Mouse (Mus musculus) midbrain, embryonic 13.5 days (tissue): Measurements from ENCODE around the gene Ksr2. TPM values are rescaled to one million over a fixed set of nuclear protein-coding genes. Genes with fewer than 3 reads are reported as not detected.
A peak's percentile ranks its signal among the peaks of the same experiment; 100 is the strongest.

ENCODE experiments used
- ATAC-seq: fragments of 200-750 bp; cut with Nextera tagmentation; 2 replicates; pipeline ENCODE4 v1.8.0; 2017; ENCODE audit warnings: mild to moderate bottlenecking, moderate TSS enrichment, moderate library complexity
- H3K27ac ChIP-seq: fragments of 300-500 bp; sonication (generic); 2 replicates; pipeline ENCODE4 v1.5.1; 2015; ENCODE audit warnings: inconsistent platforms, mild to moderate bottlenecking, moderate library complexity
- H3K27me3 ChIP-seq: fragments of 300-500 bp; sonication (generic); 2 replicates; pipeline ENCODE4 v1.6.1; 2015; ENCODE audit warnings: mild to moderate bottlenecking, inconsistent platforms
- H3K36me3 ChIP-seq: fragments of 300-500 bp; sonication (generic); 2 replicates; pipeline ENCODE4 v1.6.1; 2015; ENCODE audit warnings: mild to moderate bottlenecking, inconsistent platforms
- H3K4me1 ChIP-seq: fragments of 300-500 bp; sonication (generic); replicated peaks from 2 replicates; pipeline ENCODE4 v1.6.1; 2015; ENCODE audit warnings: inconsistent platforms
- H3K4me2 ChIP-seq: fragments of 300-500 bp; sonication (generic); replicated peaks from 2 replicates; pipeline ENCODE4 v1.6.1; 2015; ENCODE audit warnings: moderate library complexity, mild to moderate bottlenecking, inconsistent platforms
- H3K4me3 ChIP-seq: fragments of 300-500 bp; sonication (generic); replicated peaks from 2 replicates; pipeline ENCODE4 v1.5.1; 2015; ENCODE audit warnings: mild to moderate bottlenecking, inconsistent platforms
- H3K9ac ChIP-seq: fragments of 300-500 bp; sonication (generic); replicated peaks from 2 replicates; pipeline ENCODE4 v1.6.1; 2015; ENCODE audit warnings: mild to moderate bottlenecking, inconsistent platforms
- H3K9me3 ChIP-seq: fragments of 300-500 bp; sonication (generic); 2 replicates; pipeline ENCODE4 v1.6.1; 2016; ENCODE audit warnings: mild to moderate bottlenecking, inconsistent platforms
- WGBS: fragments of 180-500 bp; shearing (Covaris S2); methylation state at CpG from one replicate; pipeline ENCODE4 v1.1.7; 2015; 5-methylcytosine and 5-hydroxymethylcytosine counted together
- polyA plus RNA-seq: library from polyadenylated mRNA; unstranded; fragments of >200 nt; fragmentation: Nextera tagmentation; extraction: Ambion mirVana; gene quantifications from 2 replicates; pipeline ENCODE4 v1.2.1, GENCODE M21; 2015

Gene Ksr2
- polyA plus RNA-seq, 1 experiment from 2014 or later: 6.9 TPM

DNA sequence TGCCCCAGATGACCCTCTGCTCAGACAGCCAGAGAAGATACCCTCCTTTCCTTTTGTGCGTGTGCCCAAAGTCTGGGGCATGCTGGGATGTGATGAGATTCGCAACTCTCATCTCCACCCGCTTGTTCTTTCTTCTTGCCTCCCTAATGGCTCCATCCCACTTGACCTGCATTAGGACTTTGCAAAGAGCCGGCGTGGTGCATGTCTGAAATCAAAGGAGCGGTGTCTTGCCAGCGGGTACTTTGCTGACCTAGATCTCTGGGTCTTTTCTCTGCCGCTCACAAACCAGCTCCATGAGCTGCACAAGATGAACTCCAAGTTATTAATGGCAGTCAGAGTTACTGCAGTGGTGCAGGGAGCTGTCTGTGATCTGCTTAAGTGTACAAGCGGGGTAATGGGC is 290.6 kb downstream of the Ksr2 start:
- peak; percentile 50 for ATAC-seq
- 75% methylated on average over 9 of the region's 9 CpGs for WGBS
- H3K4me3 ChIP-seq: no peak overlapping the region
- H3K27ac ChIP-seq: 0 out of 2 replicates have a peak overlapping the region, but pooled peaks have one; percentile 8
- peaks cover 12% of the 10 kb centered on the region for H3K4me1 ChIP-seq
- no peak overlapping the region for H3K4me2 ChIP-seq
- peaks cover 8% of the 10 kb centered on the region for H3K36me3 ChIP-seq
- no peaks in the 10 kb centered on the region for H3K27me3 ChIP-seq
- H3K9me3 ChIP-seq: peaks cover 8% of the 10 kb centered on the region; the same call in 1 of the 2 replicates
- H3K9ac ChIP-seq: no peak overlapping the region

- Histone ChIP-seq H3K27ac (no peak overlapping the region), H3K9ac (no peak overlapping the region), H3K9me3 (peaks cover 8% of the 10 kb centered on the region; the same call in 1 of the 2 replicates), H3K27me3 (no peaks in the 10 kb centered on the region), H3K36me3 (peaks cover 8% of the 10 kb centered on the region), H3K4me2 (no peak overlapping the region), H3K4me3 (no peak overlapping the region), H3K4me1 (peaks cover 14% of the 10 kb centered on the region)
- peak; percentile 53; the same call in 1 of the 2 replicates for ATAC-seq
- WGBS: 29% methylated on average over 11 of the region's 11 CpGs
These were observed 292.8 kb downstream of the Ksr2 start for GRCm38 (mm10) chr5:117706633-117707032.

DNA sequence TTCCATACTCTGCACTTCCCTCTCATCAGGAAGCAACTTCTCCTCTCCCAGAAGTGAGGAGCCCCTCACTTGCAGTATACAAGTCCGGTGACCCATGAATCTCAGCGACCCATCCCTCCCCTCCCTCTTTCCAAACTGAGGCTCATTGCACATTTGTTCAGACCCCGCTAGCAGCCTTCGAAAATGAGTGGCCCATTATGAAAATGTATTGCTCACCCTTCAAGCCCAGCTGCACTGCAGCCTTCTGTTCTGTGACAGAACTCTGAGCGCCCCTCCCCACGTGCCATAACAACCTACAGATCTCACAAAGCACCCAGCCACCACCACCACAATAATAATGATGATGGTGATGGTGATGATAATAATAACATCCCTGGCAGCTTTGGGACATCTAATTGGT is 295.5 kb downstream of the Ksr2 start:
- Histone ChIP-seq H3K27ac (no peak overlapping the region), H3K4me2 (no peak overlapping the region), H3K4me3 (no peak overlapping the region), H3K9me3 (peaks cover 8% of the 10 kb centered on the region; the same call in 1 of the 2 replicates), H3K36me3 (peaks cover 8% of the 10 kb centered on the region), H3K4me1 (peaks cover 14% of the 10 kb centered on the region), H3K27me3 (no peaks in the 10 kb centered on the region), H3K9ac (no peak overlapping the region)
- no peak for ATAC-seq
- 71% methylated on average over 6 of the region's 6 CpGs for WGBS

GRCm38 (mm10) chr5:117711636-117712035 is 297.8 kb downstream of the Ksr2 start:
- Histone ChIP-seq H3K27ac (no peak overlapping the region), H3K9me3 (peaks cover 8% of the 10 kb centered on the region; the same call in 1 of the 2 replicates), H3K36me3 (peaks cover 8% of the 10 kb centered on the region), H3K9ac (no peak overlapping the region), H3K4me3 (no peak overlapping the region), H3K4me2 (no peak overlapping the region), H3K27me3 (no peaks in the 10 kb centered on the region), H3K4me1 (peaks cover 10% of the 10 kb centered on the region; the same call in 1 of the 2 replicates)
- WGBS: 80% methylated on average over 10 of the region's 10 CpGs
- no peak for ATAC-seq

DNA sequence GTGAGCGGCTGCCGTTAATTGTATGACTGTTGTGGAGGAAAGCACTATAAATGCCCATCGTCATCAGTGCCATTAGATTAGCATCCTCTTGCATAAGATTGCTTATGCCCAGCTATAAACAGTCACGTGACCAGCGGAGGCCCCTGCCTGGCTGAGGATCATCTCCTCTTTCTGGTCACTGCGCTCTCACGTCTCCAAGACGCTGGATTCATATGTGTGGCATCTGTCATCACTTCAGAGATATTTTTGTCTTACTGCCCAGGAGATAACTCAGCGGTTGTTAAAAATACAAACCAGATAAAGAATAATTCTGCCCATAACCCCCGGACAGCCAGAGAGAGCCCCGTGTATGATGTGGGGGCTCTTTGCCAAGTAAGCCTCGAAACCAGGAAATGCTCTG is 298.4 kb downstream of the Ksr2 start:
- Histone ChIP-seq H3K9me3 (peaks cover 8% of the 10 kb centered on the region; the same call in 1 of the 2 replicates), H3K4me2 (no peak overlapping the region), H3K27me3 (no peaks in the 10 kb centered on the region), H3K9ac (no peak overlapping the region), H3K4me1 (peaks cover 7% of the 10 kb centered on the region; the same call in 1 of the 2 replicates), H3K36me3 (peaks cover 8% of the 10 kb centered on the region), H3K4me3 (no peak overlapping the region), H3K27ac (no peak overlapping the region)
- WGBS: 84% methylated on average over 12 of the region's 12 CpGs
- no peak for ATAC-seq

DNA sequence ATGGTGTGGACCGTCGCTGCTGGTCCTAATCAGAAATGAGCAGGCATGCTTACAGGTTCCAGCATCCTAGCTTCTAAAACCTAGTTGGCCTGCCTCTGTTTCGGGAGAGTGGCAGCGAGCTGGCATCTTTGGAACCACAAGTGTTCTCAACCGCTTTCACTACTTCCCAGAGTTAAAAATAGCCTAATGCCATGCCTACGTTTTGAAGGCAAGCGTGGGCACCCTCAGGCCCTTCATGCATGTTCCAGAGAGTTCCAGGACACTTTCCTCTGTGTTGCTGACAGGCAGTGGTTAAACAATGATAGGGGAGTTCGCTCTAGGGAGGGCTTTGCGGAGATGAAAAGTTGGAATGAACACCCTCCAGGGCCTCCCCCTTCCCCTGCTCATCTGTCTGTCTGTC is 303.3 kb downstream of the Ksr2 start:
- Histone ChIP-seq H3K4me1 (0 out of 2 replicates have a peak, but pooled peaks cover 5% of the 10 kb centered on the region), H3K9ac (no peak overlapping the region), H3K27ac (no peak overlapping the region), H3K27me3 (no peaks in the 10 kb centered on the region), H3K9me3 (no peaks in the 10 kb centered on the region), H3K4me3 (no peak overlapping the region), H3K36me3 (no peaks in the 10 kb centered on the region), H3K4me2 (no peak overlapping the region)
- 88% methylated on average over 9 of the region's 9 CpGs for WGBS
- no peak for ATAC-seq

GRCm38 (mm10) chr5:117723316-117723715 is 309.5 kb downstream of the Ksr2 start:
- Histone ChIP-seq H3K9me3 (0 out of 2 replicates have a peak, but pooled peaks cover 6% of the 10 kb centered on the region), H3K9ac (no peak overlapping the region), H3K27ac (no peak overlapping the region), H3K27me3 (no peaks in the 10 kb centered on the region), H3K4me3 (no peak overlapping the region), H3K4me2 (no peak overlapping the region), H3K36me3 (no peaks in the 10 kb centered on the region), H3K4me1 (peaks cover 3% of the 10 kb centered on the region; the same call in 1 of the 2 replicates)
- ATAC-seq: no peak
- 94% methylated on average over 4 of the region's 4 CpGs for WGBS

- Histone ChIP-seq H3K4me2 (no peak overlapping the region), H3K4me3 (no peak overlapping the region), H3K27me3 (no peaks in the 10 kb centered on the region), H3K27ac (0 out of 2 replicates have a peak overlapping the region, but pooled peaks have one; percentile 25), H3K4me1 (peaks cover 6% of the 10 kb centered on the region), H3K9me3 (0 out of 2 replicates have a peak, but pooled peaks cover 6% of the 10 kb centered on the region), H3K36me3 (no peaks in the 10 kb centered on the region), H3K9ac (no peak overlapping the region)
- no peak for ATAC-seq
- 85% methylated on average over 6 of the region's 6 CpGs for WGBS
These were observed 312.7 kb downstream of the Ksr2 start for GRCm38 (mm10) chr5:117726548-117726947.

GRCm38 (mm10) chr5:117727138-117727537 is 313.3 kb downstream of the Ksr2 start:
- H3K4me1 ChIP-seq: peaks cover 11% of the 10 kb centered on the region
- H3K4me2 ChIP-seq: no peak overlapping the region
- H3K27ac ChIP-seq: peak overlapping the region; percentile 25; the same call in 1 of the 2 replicates
- H3K27me3 ChIP-seq: no peaks in the 10 kb centered on the region
- H3K9me3 ChIP-seq: 0 out of 2 replicates have a peak, but pooled peaks cover 6% of the 10 kb centered on the region
- WGBS: 69% methylated on average over 7 of the region's 7 CpGs
- no peaks in the 10 kb centered on the region for H3K36me3 ChIP-seq
- ATAC-seq: no peak
- H3K4me3 ChIP-seq: no peak overlapping the region
- no peak overlapping the region for H3K9ac ChIP-seq

DNA sequence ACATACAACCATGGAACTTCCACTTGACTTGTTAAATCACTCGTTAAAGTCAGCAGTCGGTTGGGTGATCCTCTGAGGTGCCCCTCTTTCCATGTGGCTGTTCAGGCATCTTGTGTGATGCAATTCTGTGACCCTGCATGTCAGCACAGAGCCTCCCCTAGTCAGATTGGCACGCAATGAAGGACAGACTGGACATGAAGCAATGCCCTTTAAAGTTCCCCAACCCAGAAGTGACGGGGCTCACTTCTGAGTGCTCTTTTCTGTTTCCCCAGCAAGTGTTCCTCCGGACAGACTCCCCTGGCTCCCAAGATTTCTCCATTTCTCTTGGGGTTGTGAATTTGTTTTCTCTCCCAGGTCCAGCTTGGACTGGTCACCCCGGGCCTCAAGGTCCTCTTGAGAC is 317.5 kb downstream of the Ksr2 start:
- H3K27ac ChIP-seq: no peak overlapping the region
- no peak overlapping the region for H3K9ac ChIP-seq
- no peak overlapping the region for H3K4me2 ChIP-seq
- 52% methylated on average over 6 of the region's 6 CpGs for WGBS
- ATAC-seq: no peak
- H3K4me1 ChIP-seq: peaks cover 19% of the 10 kb centered on the region
- no peaks in the 10 kb centered on the region for H3K27me3 ChIP-seq
- H3K36me3 ChIP-seq: no peaks in the 10 kb centered on the region
- H3K4me3 ChIP-seq: no peak overlapping the region
- no peaks in the 10 kb centered on the region for H3K9me3 ChIP-seq

DNA sequence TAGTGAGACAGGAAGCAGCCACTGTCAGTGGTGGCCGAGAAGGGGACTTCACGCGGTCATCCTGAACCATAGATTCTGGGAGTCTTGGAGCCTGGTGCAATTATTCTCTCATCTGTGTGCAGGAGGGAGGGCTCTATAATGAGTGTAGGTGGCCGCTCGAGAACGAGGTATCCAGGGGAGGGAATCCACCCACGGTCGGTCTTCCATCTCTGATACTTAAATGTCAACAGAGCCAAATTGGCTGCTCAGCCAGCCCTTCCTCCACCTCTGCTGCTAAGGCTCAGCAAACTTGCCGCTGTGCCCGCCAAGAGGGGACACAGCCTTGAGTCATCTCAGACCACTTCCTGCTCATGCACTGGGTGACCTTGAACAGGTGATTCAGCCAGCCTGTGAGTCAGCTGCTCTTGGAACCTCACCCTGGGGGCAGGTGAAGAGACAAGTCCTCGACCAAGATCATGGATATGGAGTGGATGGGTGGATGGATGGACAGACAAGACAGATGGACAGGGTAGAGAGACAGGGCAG is 330.9 kb downstream of the Ksr2 start:
- H3K9ac ChIP-seq: no peak overlapping the region
- no peaks in the 10 kb centered on the region for H3K9me3 ChIP-seq
- H3K4me2 ChIP-seq: no peak overlapping the region
- H3K36me3 ChIP-seq: no peaks in the 10 kb centered on the region
- H3K4me1 ChIP-seq: peaks cover 28% of the 10 kb centered on the region
- H3K27me3 ChIP-seq: no peaks in the 10 kb centered on the region
- no peak overlapping the region for H3K27ac ChIP-seq
- no peak for ATAC-seq
- no peak overlapping the region for H3K4me3 ChIP-seq
- WGBS: 84% methylated on average over 11 of the region's 11 CpGs

- Histone ChIP-seq H3K27me3 (no peaks in the 10 kb centered on the region), H3K36me3 (peaks cover 5% of the 10 kb centered on the region; the same call in 1 of the 2 replicates), H3K4me1 (peaks cover 17% of the 10 kb centered on the region; the same call in 1 of the 2 replicates), H3K9me3 (no peaks in the 10 kb centered on the region), H3K27ac (no peak overlapping the region), H3K4me3 (no peak overlapping the region), H3K9ac (no peak overlapping the region), H3K4me2 (no peak overlapping the region)
- no peak for ATAC-seq
- WGBS: 32% methylated on average over 5 of the region's 5 CpGs
These were observed 335.6 kb downstream of the Ksr2 start for GRCm38 (mm10) chr5:117749353-117749752.
